Mouse (Mus musculus) kidney, adult 2 months (tissue): ENCODE measurements around the gene Uhrf1.

ENCODE experiments used
- CTCF ChIP-seq: fragments of 200-500 bp; conservative IDR thresholded peaks from 2 replicates; pipeline ENCODE4 v1.5.1; 2011; ENCODE audit warnings: low read depth, mild to moderate bottlenecking, control low read depth, low read length, moderate library complexity, mixed read lengths; ENCODE audit not compliant: insufficient read depth, insufficient read length
- POLR2A ChIP-seq: fragments of 200-500 bp; IDR thresholded peaks from one replicate; pipeline ENCODE4 v1.6.1; 2011; ENCODE audit warnings: low read depth, low read length, control low read depth

DNA sequence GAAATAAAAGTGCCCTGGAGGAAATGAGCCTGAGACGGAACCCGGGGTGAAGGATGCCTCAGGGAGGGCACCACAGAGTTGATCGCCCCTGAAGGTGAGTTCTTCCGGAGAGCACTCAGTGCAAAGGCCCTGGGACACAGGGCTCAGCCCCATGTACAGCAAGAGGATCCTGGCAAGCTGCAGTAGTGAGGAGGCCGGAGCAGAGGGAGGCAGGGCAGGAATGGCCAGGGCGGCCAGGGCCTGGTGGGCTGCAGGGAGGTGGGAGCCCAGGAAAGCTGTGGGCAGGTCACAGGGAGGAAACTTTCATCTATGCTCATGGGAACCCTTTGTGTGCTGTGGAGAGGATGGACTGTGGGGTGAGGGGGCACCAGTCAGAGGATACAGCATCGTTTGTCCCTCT is 29.6 kb upstream of the Uhrf1 start:
- TF ChIP-seq POLR2A (no peak), CTCF (no peak)
